Mouse (Mus musculus): ENCODE data around the gene Ucma. TPM values are rescaled to one million over a fixed set of nuclear protein-coding genes. Genes with fewer than 3 reads are reported as not detected.

The Ucma gene
- total RNA-seq, 2 experiments from 2014 or later: not detected

DNA sequence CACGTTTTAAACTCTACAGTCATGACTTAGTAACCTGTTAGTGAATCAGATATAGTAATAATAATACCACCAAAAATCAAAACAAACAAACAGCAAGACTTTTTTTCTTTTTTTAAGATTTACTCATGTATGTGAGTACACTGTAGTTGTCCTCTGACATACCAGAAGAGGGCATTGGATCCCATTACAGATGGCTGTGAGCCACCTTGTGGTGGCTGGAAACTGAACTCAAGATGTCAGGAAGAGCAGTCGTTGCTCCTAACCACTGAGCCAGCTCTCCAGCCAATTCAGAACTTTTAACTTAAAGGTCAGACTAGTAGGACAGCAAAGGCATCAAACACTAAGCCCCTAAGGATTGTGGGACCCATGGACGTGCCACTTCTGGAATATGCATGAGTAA, 23.0 kb downstream of the Ucma start:
- DNase-seq: no peak
- intact Hi-C loops (cut with DNase I): no loop called here

- DNase-seq: no peak
These were observed 25.3 kb downstream of the Ucma start for GRCm38 (mm10) chr2:5001266-5001665.

GRCm38 (mm10) chr2:5007107-5007506, 31.2 kb downstream of the Ucma start:
- intact Hi-C loops (cut with DNase I): no loop called here
- no peak for DNase-seq

More at GRCm38 (mm10) chr2:5001266-5001665, 25.3 kb downstream of the Ucma start:
- intact Hi-C loops (cut with DNase I): no loop called here

- intact Hi-C loops (cut with DNase I): loop anchor here (5.0 kb wide), 1 partner anchor 95 kb away; the partner anchor contains the start of gene Phyh
These were observed 36.1 kb downstream of the Ucma start for GRCm38 (mm10) chr2:5011898-5012490.

GRCm38 (mm10) chr2:5012491-5013324, 36.8 kb downstream of the Ucma start, which contains the start of gene Mcm10:
Gene Mcm10, minus strand, starts transcription at chr2:5012791.
- peak; percentile 91 to 95 for DNase-seq
- intact Hi-C loops (cut with DNase I): loop anchor here (5.0 kb wide), 1 partner anchor 95 kb away; the partner anchor contains the start of gene Phyh

More at GRCm38 (mm10) chr2:5011898-5012490, 36.1 kb downstream of the Ucma start:
- no peak for DNase-seq

DNA sequence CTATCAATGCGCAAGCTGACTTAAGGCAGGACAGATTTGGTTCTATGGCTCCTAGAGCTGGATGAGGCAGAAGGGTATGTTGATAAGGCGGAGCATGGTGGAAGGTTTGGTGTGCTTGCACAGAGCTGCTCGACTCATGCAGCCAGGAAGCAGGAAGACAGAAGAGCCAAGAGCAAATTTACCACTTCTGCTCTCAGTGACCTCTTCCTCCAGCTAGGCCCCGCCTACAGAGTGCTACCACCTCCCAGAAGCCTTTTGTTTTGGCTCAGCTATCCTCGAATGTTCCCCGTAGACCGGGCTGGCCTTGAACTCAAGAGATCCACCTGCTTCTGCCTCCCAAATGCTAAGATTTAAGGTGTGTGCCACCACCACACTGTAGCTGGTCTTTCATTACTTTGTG, 38.7 kb downstream of the Ucma start:
- DNase-seq: no peak
- intact Hi-C loops (cut with DNase I): loop anchor here (5.0 kb wide), 1 partner anchor 97 kb away; the partner anchor contains the start of gene Phyh

DNA sequence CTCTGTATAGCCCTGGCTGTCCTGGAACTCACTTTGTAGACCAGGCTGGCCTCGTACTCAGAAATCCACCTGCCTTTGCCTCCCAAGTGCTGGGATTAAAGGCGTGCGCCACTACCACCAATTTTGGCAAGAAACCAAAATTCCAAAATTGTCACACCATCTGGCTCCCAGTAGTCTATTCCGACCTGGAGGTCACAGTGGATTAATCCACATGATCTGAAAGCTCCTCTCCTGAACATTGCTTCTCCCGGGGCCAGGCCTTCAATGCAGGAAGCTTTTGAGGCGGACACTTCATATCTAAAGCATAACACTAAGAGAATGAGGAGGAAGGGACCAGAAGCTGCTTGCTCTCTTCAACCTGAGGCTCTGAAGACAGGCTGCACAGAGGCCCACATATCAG, 39.6 kb downstream of the Ucma start:
- intact Hi-C loops (cut with DNase I): no loop called here
- DNase-seq: no peak

DNA sequence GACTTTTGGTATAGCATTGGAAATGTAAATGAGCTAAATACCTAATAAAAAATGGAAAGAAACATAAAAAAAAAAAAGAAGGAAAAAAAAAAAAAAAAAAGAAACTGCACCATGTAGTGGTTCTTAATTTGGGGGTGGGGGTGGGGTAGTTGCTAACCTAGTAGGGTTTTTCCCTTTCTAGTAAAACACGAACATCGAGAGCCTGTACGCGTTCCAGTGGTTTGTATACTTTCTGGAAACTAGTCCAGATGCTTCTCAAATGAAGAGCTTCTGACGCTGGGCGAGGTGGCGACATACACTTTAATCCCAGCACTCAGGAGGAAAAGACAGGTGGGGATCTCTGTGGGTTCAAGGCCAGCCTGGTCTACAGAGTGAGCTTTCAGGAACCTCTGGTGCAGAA, 41.0 kb downstream of the Ucma start:
- intact Hi-C loops (cut with DNase I): no loop called here
- DNase-seq: no peak

DNA sequence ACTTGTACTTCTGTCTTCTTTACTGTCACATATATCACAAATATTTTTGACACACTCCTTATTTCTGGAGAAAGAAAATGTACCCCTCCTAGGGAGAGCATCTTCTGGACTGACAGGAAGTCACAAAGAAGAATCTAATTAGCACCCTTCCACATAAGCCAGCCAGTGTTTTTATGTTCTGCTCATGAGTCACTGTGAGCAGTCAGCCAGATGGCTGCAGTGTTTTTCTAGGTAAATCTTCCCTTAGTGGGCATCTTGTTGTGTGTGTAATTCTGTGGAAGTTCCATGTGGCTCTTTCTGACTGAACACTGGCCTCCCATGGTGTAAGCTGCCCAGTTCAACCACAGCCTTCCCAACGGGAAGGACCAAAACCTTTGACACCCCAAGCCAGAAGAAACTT, 43.8 kb downstream of the Ucma start:
- no peak for DNase-seq
- intact Hi-C loops (cut with DNase I): no loop called here

DNA sequence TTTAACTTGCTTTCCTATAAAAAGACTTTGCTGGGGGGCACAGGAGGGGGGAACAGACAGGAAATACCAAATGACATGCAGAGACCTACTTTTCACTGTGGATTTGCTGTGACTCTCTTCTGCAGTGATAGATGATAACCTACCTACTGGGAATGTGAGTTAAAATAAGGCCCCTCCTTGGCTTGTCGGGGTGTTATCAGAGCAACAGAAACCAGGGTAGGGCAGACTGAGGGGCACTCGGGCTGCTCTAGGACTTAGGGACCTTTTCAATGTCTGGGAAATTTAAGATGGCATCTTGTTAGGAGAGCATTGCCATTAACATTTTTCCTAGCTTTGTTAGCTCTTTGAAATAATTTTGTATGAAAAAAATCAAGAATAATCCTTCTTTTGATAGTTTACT, 47.4 kb downstream of the Ucma start:
- intact Hi-C loops (cut with DNase I): no loop called here

DNA sequence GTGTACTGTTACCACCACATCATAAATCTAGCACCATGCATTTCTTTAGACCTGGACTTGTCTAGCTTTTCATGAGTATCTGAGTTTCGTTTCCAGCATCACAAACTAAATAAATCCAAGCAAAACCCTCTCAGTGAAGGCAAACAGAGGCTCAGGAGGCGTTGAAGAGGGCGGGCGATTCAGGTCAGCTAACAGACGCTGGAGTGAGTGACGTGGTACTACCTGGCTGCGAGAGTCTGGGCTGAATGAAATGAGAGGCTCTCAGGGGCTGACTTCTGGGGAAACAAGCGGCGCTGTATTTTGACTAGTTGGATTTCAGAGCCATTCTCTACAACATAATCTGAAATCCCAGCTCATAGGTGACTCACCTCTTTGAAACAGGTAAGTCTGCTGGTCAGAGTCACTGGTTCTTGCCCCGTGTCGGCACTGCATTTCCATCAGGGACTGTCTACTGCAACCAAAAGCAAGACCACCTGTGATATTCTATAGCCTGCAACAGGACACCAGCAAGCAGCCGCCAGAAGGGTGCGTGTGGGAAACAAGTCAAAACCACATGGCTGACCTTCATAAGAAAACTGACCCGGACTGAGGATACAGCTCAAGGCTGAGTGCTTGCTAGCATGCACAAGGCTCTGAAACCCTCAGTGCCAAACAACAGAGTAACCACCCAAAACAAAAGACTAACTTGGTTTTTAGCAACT, 47.9 kb downstream of the Ucma start:
- DNase-seq: no peak
- intact Hi-C loops (cut with DNase I): no loop called here

More for the DNA sequence above, 47.4 kb downstream of the Ucma start:
- DNase-seq: no peak

GRCm38 (mm10) chr2:5025162-5025733, 49.3 kb downstream of the Ucma start:
- DNase-seq: no peak
- intact Hi-C loops (cut with DNase I): loop anchor here (5.0 kb wide), 1 partner anchor 108 kb away; the partner anchor contains the start of gene Phyh

GRCm38 (mm10) chr2:5027057-5027456, 51.1 kb downstream of the Ucma start:
- intact Hi-C loops (cut with DNase I): loop anchor here (5.0 kb wide), 1 partner anchor 110 kb away; the partner anchor contains the start of gene Phyh
- DNase-seq: no peak

DNA sequence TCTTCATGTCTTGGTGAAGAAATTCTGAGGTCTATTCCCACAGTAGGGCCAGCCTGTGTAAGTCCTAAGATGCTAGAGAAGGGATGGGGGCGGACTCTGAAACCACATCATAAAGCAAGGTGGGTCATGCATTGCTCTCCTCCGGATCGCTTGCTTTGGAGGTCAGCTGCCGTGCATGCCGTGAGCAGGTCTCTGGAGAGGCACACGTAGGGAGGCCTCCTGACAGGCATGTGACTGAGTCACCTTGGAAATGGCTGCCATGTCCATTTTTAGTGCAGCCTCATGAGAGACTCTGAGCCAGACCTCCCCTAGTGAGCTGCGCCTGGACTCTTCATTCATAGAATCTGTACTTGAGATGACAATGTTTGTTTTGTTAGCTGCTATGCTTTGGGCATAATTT, 52.1 kb downstream of the Ucma start:
- DNase-seq: peak in 1 of 2 experiments; percentile 9
- intact Hi-C loops (cut with DNase I): loop anchor here (5.0 kb wide), 1 partner anchor 111 kb away; the partner anchor contains the start of gene Phyh

GRCm38 (mm10) chr2:5029808-5030207, 53.9 kb downstream of the Ucma start:
- intact Hi-C loops (cut with DNase I): loop anchor here (5.0 kb wide), 1 partner anchor 113 kb away; the partner anchor contains the start of gene Phyh

DNA sequence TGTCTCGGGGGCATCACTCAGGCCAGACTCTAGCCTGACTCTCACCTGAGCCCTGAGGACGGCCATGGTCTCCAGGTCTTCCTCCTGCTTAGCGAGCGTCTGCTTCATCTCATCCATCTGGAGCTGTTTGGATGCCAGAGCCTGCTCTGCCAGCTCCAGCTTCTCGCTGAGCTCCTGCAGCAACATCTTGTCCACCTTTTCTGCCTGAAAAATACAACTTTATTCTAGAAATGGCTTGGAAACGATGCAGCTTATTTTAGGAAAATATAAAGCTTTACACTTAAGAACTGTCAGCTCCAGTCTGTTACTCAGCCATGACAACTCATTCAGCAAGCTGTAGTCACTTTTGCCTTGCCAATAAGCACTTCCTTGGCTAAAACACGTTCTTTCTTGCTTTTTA, 55.3 kb downstream of the Ucma start:
- no peak for DNase-seq
- intact Hi-C loops (cut with DNase I): no loop called here

More at GRCm38 (mm10) chr2:5029808-5030207, 53.9 kb downstream of the Ucma start:
- DNase-seq: no peak

- DNase-seq: no peak
- intact Hi-C loops (cut with DNase I): no loop called here
These were observed 56.7 kb downstream of the Ucma start for GRCm38 (mm10) chr2:5032665-5033064.

DNA sequence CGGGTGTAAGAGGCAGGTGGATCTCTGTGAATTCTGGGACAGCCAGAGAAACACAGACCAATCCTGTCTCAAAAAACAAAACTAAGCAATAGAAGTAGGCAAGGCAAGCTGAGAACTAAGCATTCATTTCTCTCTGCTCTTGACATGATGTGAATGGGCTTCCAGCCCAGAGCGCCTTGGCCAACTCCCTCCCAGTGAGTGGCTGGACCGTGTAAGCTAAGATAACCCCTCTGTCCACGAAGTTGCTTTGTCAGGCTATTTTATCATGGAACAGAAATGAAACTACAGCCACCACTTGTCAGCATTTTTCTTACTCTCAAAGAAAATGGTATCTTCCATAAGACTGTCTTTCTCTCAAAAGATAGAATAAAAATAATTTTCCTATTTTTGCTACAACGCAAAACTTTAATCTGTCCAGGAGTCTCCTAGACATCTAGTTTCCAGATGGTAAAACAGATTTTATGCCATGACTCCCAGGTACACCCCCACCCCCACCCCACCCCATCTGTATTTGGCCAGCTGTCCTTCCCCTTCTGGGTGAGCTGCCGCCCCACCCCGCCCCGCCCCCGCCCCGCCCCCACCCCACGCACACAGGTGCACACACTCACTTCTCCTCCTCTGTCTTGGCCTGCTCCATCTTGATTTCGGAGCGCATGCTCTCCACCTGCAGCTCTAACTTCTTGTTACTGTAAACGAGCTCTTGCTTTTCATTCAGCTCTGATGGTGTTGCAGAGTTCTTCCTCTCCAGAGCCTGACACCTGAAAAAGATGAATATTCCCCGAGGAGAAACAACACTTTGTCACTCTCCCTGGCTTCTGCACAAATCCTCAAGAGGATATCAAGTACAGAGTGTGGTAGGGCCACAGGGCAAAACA, 57.9 kb downstream of the Ucma start:
- DNase-seq: peak; percentile 34 to 46
- intact Hi-C loops (cut with DNase I): no loop called here

GRCm38 (mm10) chr2:5034801-5035200, 58.9 kb downstream of the Ucma start:
- intact Hi-C loops (cut with DNase I): no loop called here
- DNase-seq: no peak

Data from heart, postnatal 14 days (tissue).